Mouse (Mus musculus) limb, embryonic 12.5 days (tissue): Measurements from ENCODE around the gene Tnnc2. TPM values are rescaled to one million over a fixed set of nuclear protein-coding genes. Genes with fewer than 3 reads are reported as not detected.

Experiments used
- ATAC-seq: fragments of 200-750 bp; cut with Nextera tagmentation; 2 replicates; pipeline ENCODE4 v1.8.0; 2017; ENCODE audit warnings: low read depth, moderate TSS enrichment; ENCODE audit not compliant: insufficient number of reproducible peaks, insufficient read depth, low FRiP score, low TSS enrichment
- H3K27ac ChIP-seq: fragments of 300-500 bp; sonication (generic); 2 replicates; pipeline ENCODE4 v1.5.1; 2016; ENCODE audit warnings: mild to moderate bottlenecking, moderate library complexity
- H3K27me3 ChIP-seq: fragments of 300-500 bp; sonication (generic); 2 replicates; pipeline ENCODE4 v1.6.1; 2016; ENCODE audit warnings: mild to moderate bottlenecking, moderate library complexity
- H3K36me3 ChIP-seq: fragments of 300-500 bp; sonication (generic); 2 replicates; pipeline ENCODE4 v1.6.1; 2016; ENCODE audit warnings: mild to moderate bottlenecking, moderate library complexity
- H3K4me1 ChIP-seq: fragments of 300-500 bp; sonication (generic); replicated peaks from 2 replicates; pipeline ENCODE4 v1.6.1; 2016
- H3K4me2 ChIP-seq: fragments of 300-500 bp; sonication (generic); 2 replicates; pipeline ENCODE4 v1.6.1; 2016; ENCODE audit warnings: mild to moderate bottlenecking, moderate library complexity
- H3K4me3 ChIP-seq: fragments of 300-500 bp; sonication (generic); replicated peaks from 2 replicates; pipeline ENCODE4 v1.5.1; 2016; ENCODE audit warnings: mild to moderate bottlenecking
- H3K9ac ChIP-seq: fragments of 300-500 bp; sonication (generic); replicated peaks from 2 replicates; pipeline ENCODE4 v1.6.1; 2016; ENCODE audit warnings: mild to moderate bottlenecking, moderate library complexity
- H3K9me3 ChIP-seq: fragments of 300-500 bp; sonication (generic); 2 replicates; pipeline ENCODE4 v1.6.1; 2016; ENCODE audit warnings: mild to moderate bottlenecking, moderate library complexity
- WGBS: fragments of 180-500 bp; shearing (Covaris S2); methylation state at CpG from one replicate; pipeline ENCODE4 v1.1.7; 2016; 5-methylcytosine and 5-hydroxymethylcytosine counted together
- polyA plus RNA-seq: library from polyadenylated mRNA; unstranded; fragments of >200 nt; fragmentation: Nextera tagmentation; extraction: Ambion mirVana; gene quantifications from 2 replicates; pipeline ENCODE4 v1.2.1, GENCODE M21; 2016

The Tnnc2 gene
- polyA plus RNA-seq, 1 experiment from 2014 or later = 74.6 TPM

GRCm38 (mm10) chr2:164770279-164770678, 9.5 kb downstream of the Tnnc2 start:
- no peak for ATAC-seq
- Histone ChIP-seq H3K36me3 (peaks cover 56% of the 10 kb centered on the region), H3K4me1 (peaks cover 23% of the 10 kb centered on the region), H3K4me2 (peak overlapping the region; percentile 85), H3K27me3 (no peaks in the 10 kb centered on the region), H3K9me3 (no peaks in the 10 kb centered on the region), H3K9ac (peak overlapping the region; percentile 86), H3K4me3 (peak overlapping the region; percentile 87), H3K27ac (0 out of 2 replicates have a peak overlapping the region, but pooled peaks have one; percentile 74)
- 3% methylated on average over 15 of the region's 15 CpGs for WGBS

DNA sequence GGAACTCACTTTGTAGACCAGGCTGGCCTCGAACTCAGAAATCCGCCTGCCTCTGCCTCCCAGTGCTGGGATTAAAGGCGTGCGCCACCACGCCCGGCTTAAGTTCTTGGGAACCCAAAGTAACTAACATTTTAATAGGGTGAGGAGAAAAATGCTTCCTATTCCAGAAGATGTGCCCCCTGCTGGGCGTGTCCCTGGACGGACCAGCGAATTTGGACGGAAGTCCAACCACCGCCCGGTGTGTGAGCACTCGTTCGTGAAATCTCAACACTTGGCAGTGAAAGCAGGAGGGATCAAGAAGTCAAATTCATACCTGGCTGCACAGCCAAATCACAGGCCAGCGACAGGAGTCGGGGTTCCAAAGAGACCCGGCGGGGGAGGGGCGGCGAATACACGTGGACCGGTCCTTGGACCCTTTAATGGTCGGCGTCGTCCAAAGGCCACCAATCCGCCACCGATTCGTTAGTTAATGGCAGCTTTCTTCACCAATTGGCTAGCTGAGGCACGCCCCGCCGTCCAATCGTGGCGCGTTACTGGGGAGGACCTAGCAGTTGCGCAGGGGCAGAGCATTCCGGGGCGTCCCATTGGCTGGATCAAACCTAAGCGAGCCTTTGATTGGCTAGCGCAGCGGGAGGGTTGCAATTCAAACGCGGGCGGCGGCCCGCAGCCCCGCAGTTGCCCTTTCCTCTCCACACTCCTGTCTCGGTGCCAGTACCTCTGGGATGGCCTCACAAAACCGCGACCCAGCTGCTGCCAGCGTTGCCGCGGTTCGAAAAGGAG, 10.3 kb downstream of the Tnnc2 start, which contains the start of gene Ube2c:
Gene Ube2c, plus strand, starts transcription at position 641 of the 780 bp plus-strand sequence.
- Histone ChIP-seq H3K4me2 (peak within 1 kb of the TSS; percentile 85), H3K9me3 (no peaks in the 10 kb centered on the region), H3K9ac (peak within 1 kb of the TSS; percentile 86), H3K4me1 (peaks cover 23% of the 10 kb centered on the region), H3K27ac (peak within 1 kb of the TSS; percentile 74; the same call in 1 of the 2 replicates), H3K36me3 (peaks cover 63% of the 10 kb centered on the region), H3K27me3 (no peaks in the 10 kb centered on the region), H3K4me3 (peak within 1 kb of the TSS; percentile 87)
- ATAC-seq = peak; percentile 98
- WGBS = 2% methylated on average over 53 of the region's 53 CpGs

DNA sequence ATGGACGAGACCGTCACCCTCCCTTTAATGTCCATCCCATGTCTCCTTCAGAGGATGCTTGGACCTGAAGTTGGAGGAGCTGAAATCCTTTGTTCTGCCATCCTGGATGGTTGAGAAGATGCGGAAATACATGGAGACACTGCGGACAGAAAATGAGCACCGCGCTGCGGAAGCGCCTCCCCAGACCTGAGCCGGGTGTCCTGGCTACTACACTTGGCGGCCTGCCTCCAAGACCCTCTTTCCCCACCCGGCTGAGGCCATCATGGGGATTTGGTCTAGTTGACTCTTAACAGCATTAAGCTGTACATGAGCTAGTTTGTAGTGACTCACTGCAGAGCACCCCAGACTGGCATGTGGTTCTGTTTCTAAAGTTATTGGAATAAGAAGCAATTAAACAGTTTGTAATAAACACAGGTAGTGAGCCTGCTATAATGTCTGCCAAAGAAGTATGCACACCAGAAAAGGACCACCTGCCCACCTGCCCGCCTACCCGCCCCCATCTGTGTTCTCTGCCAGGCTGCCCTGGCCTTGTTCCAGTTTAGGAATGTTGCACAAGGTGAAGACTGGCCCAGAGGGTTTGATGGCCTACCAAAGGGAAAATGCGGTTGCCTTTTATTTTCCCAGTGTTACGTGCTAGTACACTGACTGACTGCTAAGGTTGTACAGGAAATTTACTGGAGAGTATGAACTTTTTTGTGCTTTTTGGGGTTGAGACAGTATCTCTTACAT, 11.8 kb downstream of the Tnnc2 start:
- WGBS = 91% methylated on average over 15 of the region's 15 CpGs
- no peak overlapping the region for H3K9ac ChIP-seq
- H3K4me2 ChIP-seq = no peak overlapping the region
- no peak overlapping the region for H3K4me3 ChIP-seq
- peaks cover 23% of the 10 kb centered on the region for H3K4me1 ChIP-seq
- no peaks in the 10 kb centered on the region for H3K9me3 ChIP-seq
- H3K36me3 ChIP-seq = peaks cover 69% of the 10 kb centered on the region
- peak overlapping the region; percentile 35; the same call in 1 of the 2 replicates for H3K27ac ChIP-seq
- no peaks in the 10 kb centered on the region for H3K27me3 ChIP-seq
- ATAC-seq = no peak

GRCm38 (mm10) chr2:164765841-164766240, 13.9 kb downstream of the Tnnc2 start:
- Histone ChIP-seq H3K9me3 (no peaks in the 10 kb centered on the region), H3K4me1 (peaks cover 8% of the 10 kb centered on the region), H3K4me2 (no peak overlapping the region), H3K27me3 (no peaks in the 10 kb centered on the region), H3K27ac (no peak overlapping the region), H3K4me3 (no peak overlapping the region), H3K9ac (no peak overlapping the region), H3K36me3 (peaks cover 70% of the 10 kb centered on the region)
- ATAC-seq = no peak
- 75% methylated on average over 3 of the region's 3 CpGs for WGBS

GRCm38 (mm10) chr2:164762593-164762992, 17.2 kb downstream of the Tnnc2 start:
- no peak overlapping the region for H3K27ac ChIP-seq

DNA sequence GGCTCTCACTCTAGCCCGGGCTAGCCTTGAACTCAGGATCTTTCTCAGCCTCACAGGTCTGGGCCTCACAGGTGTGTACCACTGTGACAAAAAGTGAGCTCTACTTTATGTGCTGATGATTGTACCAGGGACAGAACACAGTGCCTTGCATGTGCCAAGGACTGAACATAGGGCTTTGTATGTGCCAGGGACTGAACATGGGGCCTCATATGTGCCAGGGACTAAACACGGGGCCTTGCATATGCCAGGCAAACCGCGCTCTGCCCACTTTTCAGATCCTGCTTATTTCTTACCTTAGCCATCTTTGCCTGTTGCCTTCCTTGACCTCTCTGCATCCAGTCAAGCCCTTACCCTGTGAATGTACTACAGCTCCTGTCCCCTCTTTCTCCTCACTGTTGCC, 17.8 kb downstream of the Tnnc2 start:
- H3K9ac ChIP-seq = no peak overlapping the region
- H3K27me3 ChIP-seq = no peaks in the 10 kb centered on the region
- H3K4me1 ChIP-seq = no peaks in the 10 kb centered on the region
- H3K9me3 ChIP-seq = no peaks in the 10 kb centered on the region
- peaks cover 94% of the 10 kb centered on the region for H3K36me3 ChIP-seq
- no peak overlapping the region for H3K4me3 ChIP-seq
- no peak for ATAC-seq
- no peak overlapping the region for H3K27ac ChIP-seq
- no peak overlapping the region for H3K4me2 ChIP-seq
- 99% methylated on average over 4 of the region's 4 CpGs for WGBS

More at GRCm38 (mm10) chr2:164762593-164762992, 17.2 kb downstream of the Tnnc2 start:
- H3K4me1 ChIP-seq = no peaks in the 10 kb centered on the region
- ATAC-seq = no peak
- H3K9ac ChIP-seq = no peak overlapping the region
- 94% methylated on average over 7 of the region's 7 CpGs for WGBS
- H3K9me3 ChIP-seq = no peaks in the 10 kb centered on the region
- H3K4me3 ChIP-seq = no peak overlapping the region
- peaks cover 94% of the 10 kb centered on the region for H3K36me3 ChIP-seq
- H3K27me3 ChIP-seq = no peaks in the 10 kb centered on the region
- no peak overlapping the region for H3K4me2 ChIP-seq

GRCm38 (mm10) chr2:164761502-164761901, 18.3 kb downstream of the Tnnc2 start:
- Histone ChIP-seq H3K27ac (no peak overlapping the region), H3K9me3 (no peaks in the 10 kb centered on the region), H3K36me3 (peaks cover 94% of the 10 kb centered on the region), H3K4me3 (no peak overlapping the region), H3K4me1 (no peaks in the 10 kb centered on the region), H3K4me2 (no peak overlapping the region), H3K27me3 (no peaks in the 10 kb centered on the region), H3K9ac (no peak overlapping the region)
- 94% methylated on average over 2 of the region's 2 CpGs for WGBS
- ATAC-seq = no peak

- H3K9me3 ChIP-seq = no peaks in the 10 kb centered on the region
- no peak overlapping the region for H3K4me3 ChIP-seq
- 90% methylated on average over 4 of the region's 4 CpGs for WGBS
- ATAC-seq = no peak
- H3K27me3 ChIP-seq = no peaks in the 10 kb centered on the region
- no peak overlapping the region for H3K9ac ChIP-seq
- H3K4me1 ChIP-seq = no peaks in the 10 kb centered on the region
- peaks cover 94% of the 10 kb centered on the region for H3K36me3 ChIP-seq
- no peak overlapping the region for H3K27ac ChIP-seq
- H3K4me2 ChIP-seq = no peak overlapping the region
Measured at GRCm38 (mm10) chr2:164760059-164760833, 19.5 kb downstream of the Tnnc2 start.

DNA sequence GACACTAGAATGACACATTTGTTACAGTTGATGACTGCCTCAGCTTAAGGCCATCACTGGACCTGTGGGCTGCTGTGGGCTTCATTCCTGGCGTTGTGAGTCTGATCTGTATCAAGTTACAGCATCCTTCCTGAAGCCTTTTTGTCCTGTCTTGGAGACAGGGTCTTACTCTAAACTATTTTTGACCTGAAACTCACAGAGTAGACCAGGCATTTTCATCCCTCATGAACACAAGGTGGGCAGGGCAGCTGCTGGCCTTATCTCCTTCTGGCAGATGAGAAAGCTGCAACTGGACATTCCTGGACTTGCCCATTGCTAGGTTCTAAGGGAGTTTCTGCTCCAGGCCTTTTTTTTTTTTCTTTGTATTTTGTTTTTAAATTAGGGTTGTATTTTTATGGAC, 21.1 kb downstream of the Tnnc2 start:
- Histone ChIP-seq H3K27me3 (no peaks in the 10 kb centered on the region), H3K36me3 (peaks cover 99% of the 10 kb centered on the region), H3K9me3 (no peaks in the 10 kb centered on the region), H3K27ac (no peak overlapping the region), H3K4me1 (no peaks in the 10 kb centered on the region), H3K9ac (no peak overlapping the region), H3K4me2 (no peak overlapping the region), H3K4me3 (no peak overlapping the region)
- 63% methylated on average over 1 of the region's 1 CpGs for WGBS
- ATAC-seq = no peak

DNA sequence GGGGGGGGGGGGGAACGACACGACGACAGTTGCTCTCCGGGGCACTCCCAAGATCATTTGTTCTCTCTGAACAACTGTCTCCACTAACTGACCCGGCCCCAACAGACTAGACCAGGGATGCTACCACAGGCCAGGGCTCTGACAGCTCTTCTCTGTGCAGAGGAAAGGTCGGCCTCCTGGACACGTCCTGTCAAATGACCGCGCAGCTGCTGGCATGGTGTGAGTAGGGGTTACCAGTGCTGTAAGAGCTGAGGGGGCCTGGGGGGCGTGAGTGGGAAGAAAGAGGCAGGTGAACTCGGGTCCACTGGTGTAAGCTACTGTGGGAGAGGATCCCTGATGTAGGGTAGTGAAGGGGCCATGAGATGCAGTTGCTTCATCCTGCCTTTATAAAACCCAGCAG, 21.9 kb downstream of the Tnnc2 start:
- H3K4me2 ChIP-seq = no peak overlapping the region
- WGBS = 87% methylated on average over 11 of the region's 11 CpGs
- ATAC-seq = no peak
- H3K27me3 ChIP-seq = no peaks in the 10 kb centered on the region
- H3K4me1 ChIP-seq = no peaks in the 10 kb centered on the region
- H3K27ac ChIP-seq = no peak overlapping the region
- H3K36me3 ChIP-seq = peaks cover 99% of the 10 kb centered on the region
- H3K4me3 ChIP-seq = no peak overlapping the region
- no peaks in the 10 kb centered on the region for H3K9me3 ChIP-seq
- H3K9ac ChIP-seq = no peak overlapping the region

GRCm38 (mm10) chr2:164754800-164755199, 25.0 kb downstream of the Tnnc2 start:
- Histone ChIP-seq H3K4me1 (no peaks in the 10 kb centered on the region), H3K36me3 (peaks cover 99% of the 10 kb centered on the region), H3K4me2 (no peak overlapping the region), H3K9ac (no peak overlapping the region), H3K9me3 (no peaks in the 10 kb centered on the region), H3K27ac (no peak overlapping the region), H3K4me3 (no peak overlapping the region), H3K27me3 (no peaks in the 10 kb centered on the region)
- ATAC-seq = no peak
- WGBS = 83% methylated on average over 2 of the region's 2 CpGs
